Mouse (Mus musculus): ENCODE data around the gene Syngr1.
A peak's percentile ranks its signal among the peaks of the same experiment; 100 is the strongest.

The Syngr1 gene

DNA sequence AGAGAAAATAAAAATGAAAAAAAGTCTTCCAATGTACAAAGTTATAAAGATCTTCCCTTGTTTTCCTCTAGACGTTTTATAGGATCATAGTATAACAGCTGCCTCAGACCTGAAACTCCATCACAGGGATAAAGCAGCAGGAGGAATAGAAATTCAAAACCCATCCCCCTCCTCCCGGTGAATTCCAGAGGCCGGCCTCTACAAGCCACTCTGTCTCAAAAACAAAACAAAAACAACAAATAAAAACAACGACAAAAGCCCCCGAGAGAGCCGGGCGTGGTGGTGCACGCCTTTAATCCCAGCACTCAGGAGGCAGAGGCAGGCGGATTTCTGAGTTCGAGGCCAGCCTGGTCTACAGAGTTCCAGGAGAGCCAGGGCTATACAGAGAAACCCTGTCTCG lies 979 bp upstream of the Syngr1 start:
- DNase-seq (ENCODE audit: low read depth, low spot score), result no peak

DNA sequence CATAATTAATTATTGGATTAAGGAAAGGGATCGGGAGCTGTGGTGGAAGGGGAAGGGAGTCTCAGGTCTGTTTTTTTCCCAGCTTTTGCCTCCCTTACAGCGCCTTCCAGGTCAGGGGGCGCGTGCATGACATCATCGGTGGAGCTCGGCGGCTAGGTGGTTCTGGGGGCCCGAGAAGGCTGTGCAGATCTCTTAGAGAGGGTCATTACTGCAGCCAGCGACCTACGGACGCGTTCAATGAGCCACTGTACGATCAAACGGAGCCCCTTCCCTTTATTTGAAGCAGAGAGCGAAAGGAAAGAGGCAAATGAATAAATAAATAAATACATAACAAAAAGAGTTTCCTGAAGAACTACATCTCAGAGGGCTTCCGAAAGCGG lies 403 bp upstream of the Syngr1 start:
- DNase-seq (ENCODE audit: low read depth, low spot score), result no peak

DNA sequence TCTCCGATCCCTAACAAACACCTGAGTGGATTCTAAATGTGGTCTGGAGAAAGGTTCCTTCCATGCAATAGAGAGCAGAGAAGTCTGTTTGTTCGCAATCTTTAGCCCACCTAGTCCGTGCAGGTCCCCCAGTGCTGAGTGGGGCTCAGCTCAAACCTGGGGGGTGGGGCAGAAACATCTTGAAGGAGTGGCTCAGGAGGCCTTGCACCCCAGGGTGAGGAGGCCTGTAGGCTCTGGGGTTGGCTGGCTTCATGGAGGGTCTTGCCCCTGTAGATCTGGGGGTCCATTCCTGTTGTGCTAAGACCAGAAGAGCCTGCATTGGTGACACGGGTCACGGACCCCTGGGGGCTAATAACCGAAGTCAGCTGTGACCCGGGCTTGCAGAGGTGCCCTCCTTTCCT lies 907 bp downstream of the Syngr1 start:
- DNase-seq (ENCODE audit: low read depth, low spot score), result no peak

DNA sequence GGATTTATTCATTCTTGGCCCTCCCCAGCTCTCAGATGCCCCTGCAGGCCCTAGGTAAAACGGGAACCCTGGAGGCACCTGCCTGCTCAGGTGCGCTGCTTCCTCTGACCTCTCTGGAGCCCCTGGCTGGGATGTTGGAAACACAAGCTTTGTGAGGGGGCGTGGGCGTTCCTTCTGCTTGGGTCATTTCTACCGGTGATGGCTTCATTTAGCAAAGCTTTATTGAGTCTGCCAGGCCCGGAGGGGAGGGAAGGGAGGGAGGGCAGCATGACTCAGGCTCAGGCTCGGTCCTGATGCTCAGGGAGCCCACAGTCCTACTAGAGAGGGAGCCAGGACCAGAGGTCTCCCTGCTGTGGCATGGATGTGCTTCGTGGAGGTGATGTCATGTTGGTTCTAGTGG lies 1.5 kb downstream of the Syngr1 start:
- no peak for DNase-seq (ENCODE audit: low read depth, low spot score)

DNA sequence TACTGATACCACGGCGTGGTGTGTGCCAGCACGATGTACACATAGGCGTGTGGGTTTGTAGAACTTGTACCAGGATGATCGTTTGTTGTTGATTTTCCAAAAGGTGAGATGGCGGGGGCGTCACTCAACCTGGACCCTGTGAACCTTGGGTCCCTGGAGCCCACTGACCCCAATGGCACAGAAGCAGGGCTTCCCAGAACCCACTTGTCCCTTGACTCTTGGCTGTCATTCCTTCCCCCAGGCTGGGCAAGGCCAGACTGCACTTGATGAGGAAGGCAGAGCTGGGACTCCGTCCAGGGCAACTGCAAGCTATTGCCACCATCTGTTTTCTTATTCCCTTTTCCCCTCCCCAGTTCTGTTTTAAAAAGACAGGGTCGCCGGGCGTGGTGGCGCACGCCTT lies 3.1 kb downstream of the Syngr1 start:
- DNase-seq (ENCODE audit: low read depth, low spot score), result no peak

DNA sequence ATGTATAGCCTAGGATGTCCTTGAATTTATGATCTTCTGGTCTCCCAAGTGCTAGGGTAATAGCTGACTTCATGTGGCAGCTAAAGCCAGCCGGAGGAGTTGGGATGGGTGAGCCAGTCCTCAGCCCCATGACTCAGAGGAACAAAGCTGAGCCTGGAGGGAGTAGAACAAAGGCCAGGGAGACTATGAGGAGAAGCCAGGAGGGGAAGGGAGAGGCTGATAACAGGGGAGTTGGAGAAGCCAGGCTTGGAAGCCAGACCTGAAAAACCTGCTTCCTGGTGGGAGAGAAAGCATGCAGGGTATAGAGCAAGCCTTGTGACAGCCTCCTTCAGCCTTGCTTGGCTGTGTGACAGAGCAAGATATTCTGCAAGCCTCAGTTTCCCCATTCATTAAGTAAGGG lies 4.5 kb downstream of the Syngr1 start:
- no peak for DNase-seq (ENCODE audit: low read depth, low spot score)

DNA sequence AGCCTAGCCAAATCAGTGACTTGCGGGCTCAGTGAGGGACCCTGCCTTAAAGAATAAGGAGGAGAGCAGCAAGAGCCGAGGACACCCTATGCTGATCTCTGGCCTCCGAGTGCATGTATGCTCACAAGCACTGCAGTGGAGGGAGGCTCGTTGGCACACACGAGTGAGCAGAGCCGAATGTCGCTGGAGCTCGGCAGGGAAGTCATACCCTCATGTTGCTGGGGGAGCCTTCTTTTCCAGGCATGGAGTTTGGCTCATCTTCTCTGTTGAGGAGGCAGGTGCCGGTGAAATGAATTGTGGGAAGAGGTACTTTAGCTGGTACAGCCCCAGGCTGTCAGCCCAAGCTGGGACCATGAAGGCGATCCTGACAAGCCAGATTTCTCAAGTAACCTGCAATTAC lies 5.3 kb downstream of the Syngr1 start:
- DNase-seq (ENCODE audit: low read depth, low spot score), result no peak

DNA sequence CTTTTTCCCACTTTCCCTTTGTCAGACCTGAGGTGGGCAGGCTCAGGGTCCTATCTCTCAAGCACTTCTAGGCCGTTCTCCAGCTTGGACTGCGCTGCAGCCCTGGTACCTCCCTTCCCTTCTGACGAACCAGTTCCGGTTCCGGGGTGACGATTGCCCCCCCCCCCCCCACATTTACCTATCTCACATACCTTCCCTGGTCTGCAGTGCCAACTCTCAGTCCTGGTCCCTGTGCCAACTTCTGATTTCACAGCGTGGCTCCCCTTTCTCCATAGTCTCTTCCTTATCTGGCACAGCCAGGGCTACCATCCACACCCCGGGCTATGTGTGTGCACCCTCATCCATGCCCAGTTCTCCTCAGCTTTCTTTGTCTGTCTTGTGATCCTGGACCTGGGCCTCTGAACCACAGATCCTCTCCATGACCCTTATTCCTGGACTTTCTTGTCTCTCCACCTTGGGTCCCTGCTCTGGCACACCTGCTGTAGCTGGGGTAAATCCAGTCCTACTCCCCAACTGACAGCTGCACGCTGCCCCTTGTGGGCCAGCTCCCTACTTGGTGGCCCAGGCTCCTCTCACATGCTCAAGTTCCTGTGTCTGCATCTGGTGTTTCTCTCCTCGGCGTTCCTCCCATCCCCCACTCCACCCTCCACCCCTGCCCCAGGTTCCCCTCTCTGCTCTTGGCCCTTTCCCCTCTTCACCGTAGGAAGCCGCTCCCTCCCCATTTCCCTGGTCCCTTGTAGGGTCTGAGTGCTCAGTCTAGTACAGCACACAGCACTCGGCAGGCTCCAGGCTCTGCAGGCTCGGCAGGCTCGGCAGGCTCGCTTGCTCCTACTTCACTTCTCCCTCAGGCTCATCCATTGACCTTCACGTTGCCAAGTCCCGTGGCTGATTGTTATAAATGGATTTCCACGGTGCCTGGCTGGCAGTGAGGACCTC lies 6.1 kb downstream of the Syngr1 start:
- peak; percentile 38 for DNase-seq (ENCODE audit: low read depth, low spot score)

DNA sequence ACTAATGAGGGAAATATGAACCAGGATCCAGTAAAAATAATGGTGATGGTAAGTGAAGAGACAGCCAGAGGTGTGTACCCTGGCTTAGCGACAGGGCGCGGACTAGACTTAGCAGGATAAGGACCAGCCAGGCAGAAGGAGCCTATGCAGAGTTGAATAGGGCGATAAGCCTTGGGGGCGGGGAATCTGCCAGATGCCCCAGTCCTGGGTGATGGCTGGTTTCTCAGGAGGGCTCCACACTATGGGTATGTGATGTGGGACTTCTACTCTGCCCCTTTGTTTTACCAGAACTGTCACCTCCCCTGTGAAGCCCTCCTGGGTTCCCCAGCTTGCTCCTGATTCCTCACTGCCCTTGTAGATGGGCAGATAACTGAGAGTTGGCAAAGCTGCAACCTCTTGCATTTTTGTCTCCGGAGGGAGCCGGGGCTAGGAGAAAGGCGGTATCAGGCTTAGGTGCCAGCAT lies 6.9 kb downstream of the Syngr1 start:
- no peak for DNase-seq (ENCODE audit: low read depth, low spot score)

DNA sequence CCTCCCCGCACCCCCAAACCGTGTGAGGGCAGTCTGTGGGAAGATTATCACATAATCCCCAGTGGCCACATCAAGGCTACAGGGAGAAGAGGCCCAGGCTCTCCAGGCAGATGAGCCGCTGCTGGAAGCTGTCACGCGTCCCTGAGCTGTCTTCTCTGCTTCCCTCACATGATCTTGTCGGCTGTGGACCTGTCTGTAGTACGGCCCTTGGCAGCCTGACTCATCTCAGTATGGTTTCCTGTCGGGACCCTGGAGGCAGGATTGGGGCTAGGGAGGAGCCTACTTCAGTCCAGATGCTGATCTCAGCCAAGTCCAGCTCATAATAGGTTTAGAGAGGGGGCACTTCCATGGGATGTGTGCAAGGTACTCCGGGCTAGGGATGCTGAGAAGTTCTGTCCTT lies 7.7 kb downstream of the Syngr1 start:
- DNase-seq (ENCODE audit: low read depth, low spot score), result no peak

DNA sequence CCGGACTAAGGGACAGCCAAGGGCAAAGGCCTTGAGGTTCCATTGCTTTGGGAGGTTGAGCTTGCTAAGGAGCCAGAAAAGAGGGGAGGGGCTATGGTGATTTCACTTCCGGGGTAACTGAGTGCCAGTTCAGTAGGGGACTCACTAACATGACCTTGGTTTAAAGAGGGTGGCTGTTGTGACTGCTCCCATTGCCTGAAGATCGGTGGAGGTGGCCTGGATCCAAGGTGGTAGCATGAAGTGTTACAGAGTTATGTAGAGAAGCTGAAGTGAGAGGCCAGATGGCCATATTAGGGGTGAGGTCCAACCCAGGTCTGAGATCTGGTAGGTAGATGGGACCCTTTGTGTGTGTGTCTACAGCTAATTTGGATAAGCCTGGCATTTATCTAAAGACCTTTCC lies 8.3 kb downstream of the Syngr1 start:
- no peak for DNase-seq (ENCODE audit: low read depth, low spot score)

DNA sequence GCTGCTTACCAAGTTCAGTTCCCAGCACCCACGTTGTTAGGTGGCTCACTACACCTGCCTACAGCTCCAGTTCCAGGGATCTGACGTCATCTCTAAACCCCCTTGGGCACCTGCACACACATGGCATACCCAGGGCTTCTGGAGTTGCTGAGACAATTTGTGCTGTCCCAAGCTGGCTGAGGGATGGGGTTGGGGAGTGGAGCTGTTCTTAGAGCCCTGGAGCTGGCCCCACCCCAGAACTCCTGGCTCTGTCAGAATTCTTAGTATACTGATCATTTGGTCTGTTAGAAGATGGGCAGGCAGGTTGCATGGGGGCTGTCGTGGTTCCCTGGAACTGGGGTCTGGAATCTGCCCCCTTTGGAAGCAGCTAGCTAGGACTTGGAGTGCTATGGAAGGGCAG lies 9.1 kb downstream of the Syngr1 start:
- no peak for DNase-seq (ENCODE audit: low read depth, low spot score)

DNA sequence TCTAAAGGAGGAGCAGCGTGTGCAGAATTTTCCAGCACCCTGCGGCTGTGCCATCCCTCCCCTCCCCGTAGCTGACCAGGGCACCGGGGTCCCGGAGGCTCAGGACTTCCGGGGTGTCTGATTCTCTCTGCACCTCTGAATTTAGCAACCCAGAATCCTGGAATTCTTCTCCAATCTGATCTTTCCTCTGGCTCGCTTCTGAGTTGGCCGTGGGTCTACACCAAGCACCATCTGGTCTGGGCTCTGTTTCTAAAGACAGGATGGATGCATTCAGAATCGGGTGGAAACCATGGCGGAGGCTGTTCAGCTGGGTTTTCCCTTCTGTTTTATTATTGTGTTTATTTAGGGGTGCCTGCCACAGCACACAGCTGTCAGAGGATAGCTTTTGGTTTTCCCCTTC lies 9.7 kb downstream of the Syngr1 start:
- no peak for DNase-seq (ENCODE audit: low read depth, low spot score)

DNA sequence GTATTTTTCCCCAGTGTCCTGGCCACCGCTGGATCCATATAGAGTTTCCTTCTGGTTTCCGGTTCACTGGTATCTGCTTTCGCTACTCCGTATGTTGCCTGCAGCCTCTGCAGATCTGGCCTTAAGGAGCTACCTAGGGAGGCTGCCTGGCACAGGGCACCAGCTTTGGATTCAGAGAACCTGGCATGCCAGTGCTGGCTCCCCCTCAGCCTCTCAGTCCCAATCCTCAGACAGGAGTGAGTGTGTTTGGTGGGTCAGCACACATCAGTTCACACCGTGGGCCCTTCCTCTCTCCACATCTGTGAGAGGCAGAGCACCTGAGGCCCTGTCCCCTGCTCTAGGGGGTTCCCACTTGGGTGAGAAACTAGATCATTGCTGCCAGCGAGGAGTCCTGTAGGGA lies 10.4 kb downstream of the Syngr1 start:
- DNase-seq (ENCODE audit: low read depth, low spot score), result no peak

DNA sequence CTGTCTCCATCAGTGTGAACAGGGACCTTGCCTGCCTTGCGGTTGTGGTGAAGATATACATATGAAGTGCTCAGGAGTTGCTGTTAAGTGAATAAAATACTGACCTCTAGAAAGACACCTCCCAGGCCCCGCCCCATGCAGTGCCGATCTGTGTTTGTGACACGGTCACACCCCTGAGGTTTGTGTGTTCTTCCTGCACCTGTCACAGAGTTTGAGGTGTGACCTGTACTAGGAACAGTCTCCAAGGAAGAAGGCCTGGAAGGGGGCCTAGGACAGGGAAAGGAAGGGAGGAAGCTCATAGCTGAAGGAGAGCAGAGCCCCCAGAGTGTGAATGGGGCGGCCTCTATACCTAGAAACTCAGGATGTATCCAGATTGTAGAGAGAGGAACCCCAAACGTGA lies 11.4 kb downstream of the Syngr1 start:
- DNase-seq (ENCODE audit: low read depth, low spot score), result no peak

DNA sequence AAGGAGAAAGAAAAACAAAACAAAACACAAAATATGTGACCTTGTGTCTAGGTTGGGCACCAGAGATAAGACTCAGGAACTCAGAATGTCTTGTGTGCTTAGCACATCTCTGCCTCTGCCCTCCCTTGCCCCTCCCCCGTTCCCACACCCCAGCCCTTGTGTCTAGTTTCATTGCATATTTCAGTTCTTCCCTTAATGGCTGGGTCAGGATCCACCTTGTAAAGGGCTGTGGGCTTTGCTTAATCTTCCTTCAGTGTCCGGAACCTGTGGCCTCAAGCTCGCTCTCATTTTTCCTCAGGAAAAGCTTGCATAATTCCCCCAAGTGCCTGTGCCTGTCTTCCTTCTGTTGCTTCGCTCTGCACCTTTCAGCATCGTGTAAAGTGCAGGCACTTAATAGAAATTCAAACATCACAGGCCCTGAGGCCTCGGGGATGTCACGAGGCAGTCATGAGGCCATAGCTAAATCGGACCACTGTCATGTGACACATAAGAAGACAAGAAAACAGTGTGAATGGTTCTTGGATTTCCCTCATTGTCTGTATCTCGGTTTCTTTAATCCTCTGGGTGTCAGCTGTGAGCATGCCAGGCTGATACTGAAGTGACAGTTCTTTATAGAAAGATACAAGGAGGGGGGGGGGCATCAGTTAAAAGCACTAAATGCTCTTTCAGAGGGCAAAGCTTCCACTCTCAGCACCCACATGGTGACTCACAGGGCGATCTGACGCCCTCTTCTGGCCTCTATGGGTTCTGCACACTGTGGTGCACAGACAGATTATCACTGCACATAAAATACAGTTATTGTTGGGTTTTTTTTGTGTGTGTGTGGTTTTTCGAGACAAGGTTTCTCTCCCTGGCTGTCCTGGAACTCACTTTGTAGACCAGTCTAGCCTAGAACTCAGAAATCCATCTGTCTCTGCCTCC lies 14.6 kb downstream of the Syngr1 start:
- DNase-seq (ENCODE audit: low read depth, low spot score), result no peak

DNA sequence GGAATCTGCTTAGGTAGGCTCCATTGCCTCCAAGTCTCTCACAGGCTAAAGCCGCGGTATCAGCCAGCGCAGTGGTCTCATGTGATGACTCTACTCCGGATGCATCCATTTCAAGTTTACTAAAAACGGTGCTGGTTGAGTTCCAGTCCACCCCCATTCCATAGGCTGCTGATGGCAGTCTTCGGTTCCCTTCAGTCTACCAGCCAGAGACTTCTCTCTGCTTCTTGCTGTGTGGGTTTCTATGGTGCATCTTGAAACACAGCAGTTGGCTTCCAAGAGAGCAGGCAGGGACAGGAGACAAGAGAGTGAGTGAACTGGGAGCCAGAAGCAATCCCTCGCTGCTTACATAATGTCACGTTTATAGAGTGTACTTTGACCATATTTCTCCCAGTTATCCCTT lies 16.0 kb downstream of the Syngr1 start:
- DNase-seq (ENCODE audit: low read depth, low spot score), result no peak

DNA sequence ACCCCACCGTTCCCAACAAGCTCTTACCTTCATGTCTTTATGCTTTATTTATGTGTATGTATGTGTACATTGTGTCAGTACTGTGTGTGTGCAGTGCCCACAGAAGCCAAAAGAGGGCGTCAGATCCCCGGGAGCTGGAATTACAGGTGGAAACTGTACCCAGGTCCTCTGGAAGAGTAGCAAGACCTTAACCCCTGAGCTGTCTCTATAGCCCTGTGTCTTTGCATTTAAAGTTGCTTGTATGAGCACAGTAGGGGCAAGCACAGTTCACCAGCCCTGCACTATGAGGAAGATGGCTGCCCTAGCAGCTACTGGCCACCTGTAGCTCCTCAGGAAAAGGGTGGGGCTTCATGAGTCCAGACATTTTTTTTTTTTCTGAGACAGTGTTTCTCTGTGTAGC lies 16.4 kb downstream of the Syngr1 start:
- DNase-seq (ENCODE audit: low read depth, low spot score), result no peak

DNA sequence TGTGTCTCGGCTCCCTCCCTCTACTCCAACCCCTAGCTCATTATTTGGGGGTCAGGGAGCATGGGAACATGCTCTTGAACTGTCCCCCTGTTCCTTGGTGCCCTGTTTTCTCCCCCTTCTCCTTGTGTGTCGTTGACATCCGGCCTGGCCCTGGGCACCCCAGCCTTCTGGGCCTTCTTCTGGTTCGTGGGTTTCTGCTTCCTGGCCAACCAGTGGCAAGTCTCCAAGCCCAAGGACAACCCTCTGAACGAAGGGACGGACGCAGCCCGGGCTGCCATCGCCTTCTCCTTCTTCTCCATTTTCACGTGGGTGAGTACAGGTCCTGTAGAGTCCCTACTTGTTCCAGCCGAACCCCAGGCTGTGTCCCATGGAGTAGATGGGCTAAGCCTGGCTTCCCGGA lies 20.3 kb downstream of the Syngr1 start:
- no peak for DNase-seq (ENCODE audit: low read depth, low spot score)

DNA sequence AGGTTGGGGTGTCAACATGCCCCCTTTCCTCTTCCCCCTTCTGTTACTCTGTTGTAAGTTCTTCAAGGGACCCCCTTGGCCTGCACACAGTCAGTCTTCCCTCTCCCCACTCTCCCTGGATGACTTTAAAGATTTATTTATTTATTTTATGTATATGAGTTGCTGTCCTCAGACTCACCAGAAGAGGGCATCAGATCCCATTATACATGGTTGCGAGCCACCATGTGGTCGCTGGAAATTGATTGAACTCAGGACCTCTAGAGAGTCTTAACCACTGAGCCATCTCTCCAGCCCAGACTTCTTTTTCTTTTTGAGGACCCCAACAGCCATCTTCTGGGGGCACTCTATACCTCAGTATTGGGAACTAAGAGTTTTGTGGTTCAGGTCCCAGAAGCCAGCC lies 21.4 kb downstream of the Syngr1 start:
- DNase-seq (ENCODE audit: low read depth, low spot score), result peak; percentile 43

DNA sequence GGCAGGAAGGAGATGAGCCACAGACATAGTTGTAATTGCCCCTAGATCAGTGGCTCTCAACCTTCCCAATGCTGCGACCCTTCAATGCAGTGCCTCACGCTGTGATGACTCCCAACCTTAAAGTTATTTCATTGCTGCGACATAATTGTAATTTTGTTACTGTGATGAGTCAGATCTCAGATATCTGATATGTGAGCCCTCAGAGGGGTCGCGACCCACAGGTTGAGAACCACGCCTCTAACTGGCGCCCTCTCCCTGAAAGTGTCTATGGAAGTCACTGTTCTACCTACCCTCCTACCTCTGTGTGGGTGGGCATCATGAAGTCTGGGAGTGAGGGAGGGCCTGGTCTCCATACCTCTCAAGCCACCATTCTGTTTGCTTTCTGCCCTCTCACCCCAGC lies 23.3 kb downstream of the Syngr1 start:
- no peak for DNase-seq (ENCODE audit: low read depth, low spot score)

DNA sequence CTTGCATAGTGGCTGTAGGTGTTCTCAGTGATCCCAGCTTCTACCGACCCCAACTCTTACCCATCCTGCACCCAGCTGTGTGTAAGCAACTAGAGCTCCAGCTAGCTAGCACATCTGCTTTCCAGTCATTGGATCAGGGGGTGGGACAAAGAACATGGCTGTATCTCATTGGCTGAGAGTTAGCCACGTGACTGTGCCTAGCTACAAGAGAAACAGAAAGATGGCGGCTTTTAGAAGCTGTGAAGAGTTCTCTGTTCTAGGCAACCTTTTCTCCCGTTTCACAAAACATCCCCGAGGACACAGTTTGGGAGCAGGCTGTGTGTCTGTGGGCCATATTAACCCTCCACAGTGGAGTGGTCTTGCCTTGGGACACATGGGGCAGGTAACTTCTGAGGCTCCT lies 24.1 kb downstream of the Syngr1 start:
- no peak for DNase-seq (ENCODE audit: low read depth, low spot score)

All from CD4-positive helper T cell, adult 2 months (primary cell).